Mouse (Mus musculus): ENCODE data around the gene D930020B18Rik. TPM values are rescaled to one million over a fixed set of nuclear protein-coding genes. Genes with fewer than 3 reads are reported as not detected.

D930020B18Rik gene
- 1.1 and 1.4 TPM in 2 replicates for polyA plus RNA-seq (2012; rRNA removed)
- polyA plus RNA-seq (2014; fragmentation: Nextera tagmentation; extraction: Ambion mirVana): 0.98 and 1.1 TPM in 2 replicates

- 1% methylated on average over 57 of the region's 69 CpGs for WGBS
- peak within 1 kb of the TSS; percentile 57 for H3K4me3 ChIP-seq (replicated peaks; ENCODE audit: low read length)
- H3K9me3 ChIP-seq (ENCODE audit: control insufficient read depth, low read length): no peaks in the 10 kb centered on the region
- H3K36me3 ChIP-seq (ENCODE audit: control insufficient read depth, insufficient read depth, low read length): no peaks in the 10 kb centered on the region
- peak within 1 kb of the TSS; percentile 99 for H3K4me2 ChIP-seq (replicated peaks; ENCODE audit: low read depth, low read length, severe bottlenecking)
- no peak within 1 kb of the TSS for H3K27ac ChIP-seq (replicated peaks; ENCODE audit: low read depth, low read length)
- ATAC-seq (ENCODE audit: low FRiP score, low read depth) (peak; percentile 51), DNase-seq (ENCODE audit: low spot score) (peak; percentile 37)
- H3K4me1 ChIP-seq (ENCODE audit: control insufficient read depth, insufficient read depth, low read length): peaks cover 14% of the 10 kb centered on the region
- H3K27me3 ChIP-seq (ENCODE audit: control insufficient read depth, insufficient read depth, low read length): peaks cover 13% of the 10 kb centered on the region
- peak within 1 kb of the TSS; percentile 60 for H3K9ac ChIP-seq (ENCODE audit: low read depth, low read length, severe bottlenecking)
- no peak for TF ChIP-seq POLR2A (IDR thresholded peaks at IDR 0.05; ENCODE audit: borderline replicate concordance, extremely low read depth, insufficient read depth, insufficient read length)
Observed at GRCm38 (mm10) chr10:121641272-121642053, at the start of gene D930020B18Rik. Gene D930020B18Rik, plus strand, starts transcription at chr10:121641588.

- Histone ChIP-seq H3K27me3 (ENCODE audit: control insufficient read depth, insufficient read depth, low read length) (no peaks in the 10 kb centered on the region), H3K36me3 (ENCODE audit: control insufficient read depth, insufficient read depth, low read length) (peaks cover 94% of the 10 kb centered on the region), H3K9ac (ENCODE audit: low read depth, low read length, severe bottlenecking) (no peak overlapping the region), H3K9me3 (ENCODE audit: control insufficient read depth, low read length) (no peaks in the 10 kb centered on the region), H3K4me1 (ENCODE audit: control insufficient read depth, insufficient read depth, low read length) (no peaks in the 10 kb centered on the region), H3K4me3 (replicated peaks; ENCODE audit: low read length) (no peak overlapping the region), H3K4me2 (replicated peaks; ENCODE audit: low read depth, low read length, severe bottlenecking) (no peak overlapping the region), H3K27ac (replicated peaks; ENCODE audit: low read depth, low read length) (no peak overlapping the region)
- DNase-seq (ENCODE audit: low spot score) (no peak), ATAC-seq (ENCODE audit: low FRiP score, low read depth) (no peak)
- 84% methylated on average over 9 of the region's 9 CpGs for WGBS
- no peak for TF ChIP-seq POLR2A (IDR thresholded peaks at IDR 0.05; ENCODE audit: borderline replicate concordance, extremely low read depth, insufficient read depth, insufficient read length)
Observed at GRCm38 (mm10) chr10:121596580-121596979, 44.8 kb upstream of the D930020B18Rik start.

GRCm38 (mm10) chr10:121601272-121601671, 40.1 kb upstream of the D930020B18Rik start:
- Histone ChIP-seq H3K27ac (replicated peaks; ENCODE audit: low read depth, low read length) (no peak overlapping the region), H3K9me3 (ENCODE audit: control insufficient read depth, low read length) (no peaks in the 10 kb centered on the region), H3K27me3 (ENCODE audit: control insufficient read depth, insufficient read depth, low read length) (no peaks in the 10 kb centered on the region), H3K4me3 (replicated peaks; ENCODE audit: low read length) (no peak overlapping the region), H3K36me3 (ENCODE audit: control insufficient read depth, insufficient read depth, low read length) (peaks cover 99% of the 10 kb centered on the region), H3K4me2 (replicated peaks; ENCODE audit: low read depth, low read length, severe bottlenecking) (no peak overlapping the region), H3K9ac (ENCODE audit: low read depth, low read length, severe bottlenecking) (no peak overlapping the region), H3K4me1 (ENCODE audit: control insufficient read depth, insufficient read depth, low read length) (no peaks in the 10 kb centered on the region)
- WGBS: 62% methylated on average over 6 of the region's 6 CpGs
- TF ChIP-seq POLR2A (IDR thresholded peaks at IDR 0.05; ENCODE audit: borderline replicate concordance, extremely low read depth, insufficient read depth, insufficient read length): no peak
- no peak for ATAC-seq (ENCODE audit: low FRiP score, low read depth)
- DNase-seq (ENCODE audit: low spot score): no peak

- no peak overlapping the region for H3K27ac ChIP-seq (replicated peaks; ENCODE audit: low read depth, low read length)
Observed at GRCm38 (mm10) chr10:121603556-121603955, 37.8 kb upstream of the D930020B18Rik start.

GRCm38 (mm10) chr10:121604632-121605344, 36.6 kb upstream of the D930020B18Rik start:
- Histone ChIP-seq H3K27ac (replicated peaks; ENCODE audit: low read depth, low read length) (no peak overlapping the region), H3K9ac (ENCODE audit: low read depth, low read length, severe bottlenecking) (no peak overlapping the region), H3K36me3 (ENCODE audit: control insufficient read depth, insufficient read depth, low read length) (peaks cover 97% of the 10 kb centered on the region), H3K4me3 (replicated peaks; ENCODE audit: low read length) (no peak overlapping the region), H3K27me3 (ENCODE audit: control insufficient read depth, insufficient read depth, low read length) (no peaks in the 10 kb centered on the region), H3K4me1 (ENCODE audit: control insufficient read depth, insufficient read depth, low read length) (no peaks in the 10 kb centered on the region), H3K9me3 (ENCODE audit: control insufficient read depth, low read length) (no peaks in the 10 kb centered on the region), H3K4me2 (replicated peaks; ENCODE audit: low read depth, low read length, severe bottlenecking) (no peak overlapping the region)
- 92% methylated on average over 13 of the region's 13 CpGs for WGBS
- ATAC-seq (ENCODE audit: low FRiP score, low read depth) (no peak), DNase-seq (ENCODE audit: low spot score) (no peak)
- no peak for TF ChIP-seq POLR2A (IDR thresholded peaks at IDR 0.05; ENCODE audit: borderline replicate concordance, extremely low read depth, insufficient read depth, insufficient read length)

More at GRCm38 (mm10) chr10:121603556-121603955, 37.8 kb upstream of the D930020B18Rik start:
- Histone ChIP-seq H3K36me3 (ENCODE audit: control insufficient read depth, insufficient read depth, low read length) (peaks cover 99% of the 10 kb centered on the region), H3K9me3 (ENCODE audit: control insufficient read depth, low read length) (no peaks in the 10 kb centered on the region), H3K9ac (ENCODE audit: low read depth, low read length, severe bottlenecking) (no peak overlapping the region), H3K4me3 (replicated peaks; ENCODE audit: low read length) (no peak overlapping the region), H3K4me1 (ENCODE audit: control insufficient read depth, insufficient read depth, low read length) (no peaks in the 10 kb centered on the region), H3K4me2 (replicated peaks; ENCODE audit: low read depth, low read length, severe bottlenecking) (no peak overlapping the region), H3K27me3 (ENCODE audit: control insufficient read depth, insufficient read depth, low read length) (no peaks in the 10 kb centered on the region)
- DNase-seq (ENCODE audit: low spot score) (no peak), ATAC-seq (ENCODE audit: low FRiP score, low read depth) (no peak)
- no peak for TF ChIP-seq POLR2A (IDR thresholded peaks at IDR 0.05; ENCODE audit: borderline replicate concordance, extremely low read depth, insufficient read depth, insufficient read length)
- whole genome bisulfite sequencing: 82% methylated on average over 4 of the region's 4 CpGs

Data from limb, embryonic 14.5 days (tissue).